Mouse (Mus musculus) lung, embryonic 16.5 days (tissue): ENCODE data around the gene Aagab. TPM values are rescaled to one million over a fixed set of nuclear protein-coding genes. Genes with fewer than 3 reads are reported as not detected.

Experiments
- ATAC-seq: fragments of 200-750 bp; cut with Nextera tagmentation; 2 replicates; pipeline ENCODE4 v1.8.0; 2017; ENCODE audit warnings: low read depth, mild to moderate bottlenecking, moderate library complexity
- H3K27ac ChIP-seq: fragments of 300-500 bp; sonication (generic); 2 replicates; pipeline ENCODE4 v1.5.1; 2014; ENCODE audit warnings: mild to moderate bottlenecking, control low read depth, low read length
- H3K27me3 ChIP-seq: fragments of 300-500 bp; sonication (generic); 2 replicates; pipeline ENCODE4 v1.6.1; 2014; ENCODE audit warnings: low read depth, low read length, mixed read lengths; ENCODE audit not compliant: control insufficient read depth, insufficient read depth
- H3K36me3 ChIP-seq: fragments of 300-500 bp; sonication (generic); 2 replicates; pipeline ENCODE4 v1.6.1; 2014; ENCODE audit warnings: low read length; ENCODE audit not compliant: control insufficient read depth, insufficient read depth
- H3K4me1 ChIP-seq: fragments of 300-500 bp; sonication (generic); replicated peaks from 2 replicates; pipeline ENCODE4 v1.6.1; 2014; ENCODE audit warnings: low read length, mixed read lengths; ENCODE audit not compliant: control insufficient read depth, insufficient read depth
- H3K4me2 ChIP-seq: fragments of 300-500 bp; sonication (generic); 2 replicates; pipeline ENCODE4 v1.6.1; 2014; ENCODE audit warnings: low read depth, low read length, control low read depth
- H3K4me3 ChIP-seq: fragments of 300-500 bp; sonication (generic); 2 replicates; pipeline ENCODE4 v1.5.1; 2014; ENCODE audit warnings: mild to moderate bottlenecking, low read length, control low read depth
- H3K9ac ChIP-seq: fragments of 300-500 bp; sonication (generic); 2 replicates; pipeline ENCODE4 v1.6.1; 2014; ENCODE audit warnings: low read length, control low read depth
- H3K9me3 ChIP-seq: fragments of 300-500 bp; sonication (generic); 2 replicates; pipeline ENCODE4 v1.6.1; 2016; ENCODE audit warnings: low read length; ENCODE audit not compliant: control insufficient read depth
- WGBS: fragments of 180-500 bp; shearing (Covaris S2); extraction: QIAGEN DNeasy Blood & Tissue Kit; methylation state at CpG from one replicate; pipeline ENCODE4 v1.1.7; 2014; 5-methylcytosine and 5-hydroxymethylcytosine counted together
- polyA plus RNA-seq: library from polyadenylated mRNA; unstranded; fragments of >200 nt; fragmentation: Nextera tagmentation; extraction: Ambion mirVana; gene quantifications from 2 replicates; pipeline ENCODE4 v1.2.1, GENCODE M21; 2015

The Aagab gene
- polyA plus RNA-seq, 1 experiment from 2014 or later, result 30.1 TPM

GRCm38 (mm10) chr9:63610841-63611366 is 8.4 kb downstream of the Aagab start:
- Histone ChIP-seq H3K9ac (peak overlapping the region; percentile 38), H3K4me2 (no peak overlapping the region), H3K27me3 (no peaks in the 10 kb centered on the region), H3K4me3 (no peak overlapping the region), H3K4me1 (peaks cover 39% of the 10 kb centered on the region), H3K36me3 (no peaks in the 10 kb centered on the region), H3K27ac (peak overlapping the region; percentile 62), H3K9me3 (no peaks in the 10 kb centered on the region)
- peak; percentile 39 for ATAC-seq
- 20% methylated on average over 13 of the region's 13 CpGs for WGBS

GRCm38 (mm10) chr9:63611967-63612366 is 9.5 kb downstream of the Aagab start:
- Histone ChIP-seq H3K9me3 (no peaks in the 10 kb centered on the region), H3K27ac (peak overlapping the region; percentile 80), H3K4me1 (peaks cover 39% of the 10 kb centered on the region), H3K4me3 (no peak overlapping the region), H3K27me3 (no peaks in the 10 kb centered on the region), H3K4me2 (no peak overlapping the region), H3K9ac (peak overlapping the region; percentile 35; the same call in 1 of the 2 replicates), H3K36me3 (peaks cover 4% of the 10 kb centered on the region; the same call in 1 of the 2 replicates)
- 41% methylated on average over 5 of the region's 5 CpGs for WGBS
- no peak for ATAC-seq

GRCm38 (mm10) chr9:63612565-63613515 is 10.4 kb downstream of the Aagab start:
- H3K9ac ChIP-seq, result 0 out of 2 replicates have a peak overlapping the region, but pooled peaks have one; percentile 29
- H3K27me3 ChIP-seq, result no peaks in the 10 kb centered on the region
- peaks cover 10% of the 10 kb centered on the region for H3K36me3 ChIP-seq
- no peaks in the 10 kb centered on the region for H3K9me3 ChIP-seq
- peak overlapping the region; percentile 51 for H3K4me2 ChIP-seq
- ATAC-seq, result peak; percentile 78
- WGBS, result 35% methylated on average over 16 of the region's 16 CpGs
- H3K27ac ChIP-seq, result peak overlapping the region; percentile 80
- H3K4me3 ChIP-seq, result 0 out of 2 replicates have a peak overlapping the region, but pooled peaks have one; percentile 0
- peaks cover 39% of the 10 kb centered on the region for H3K4me1 ChIP-seq

GRCm38 (mm10) chr9:63613569-63613968 is 11.1 kb downstream of the Aagab start:
- H3K4me3 ChIP-seq, result no peak overlapping the region
- peak overlapping the region; percentile 51 for H3K4me2 ChIP-seq
- ATAC-seq, result peak; percentile 29
- peak overlapping the region; percentile 80 for H3K27ac ChIP-seq
- peaks cover 39% of the 10 kb centered on the region for H3K4me1 ChIP-seq
- 0 out of 2 replicates have a peak overlapping the region, but pooled peaks have one; percentile 29 for H3K9ac ChIP-seq
- WGBS, result 17% methylated on average over 1 of the region's 1 CpGs
- peaks cover 11% of the 10 kb centered on the region for H3K36me3 ChIP-seq
- no peaks in the 10 kb centered on the region for H3K27me3 ChIP-seq
- no peaks in the 10 kb centered on the region for H3K9me3 ChIP-seq

- H3K4me3 ChIP-seq, result no peak overlapping the region
- no peaks in the 10 kb centered on the region for H3K9me3 ChIP-seq
- no peaks in the 10 kb centered on the region for H3K27me3 ChIP-seq
- no peak overlapping the region for H3K9ac ChIP-seq
- peaks cover 11% of the 10 kb centered on the region for H3K36me3 ChIP-seq
- peaks cover 39% of the 10 kb centered on the region for H3K4me1 ChIP-seq
- no peak for ATAC-seq
- WGBS, result 69% methylated on average over 11 of the region's 11 CpGs
- no peak overlapping the region for H3K27ac ChIP-seq
- H3K4me2 ChIP-seq, result no peak overlapping the region
Observed at GRCm38 (mm10) chr9:63614018-63614985, 11.8 kb downstream of the Aagab start.

GRCm38 (mm10) chr9:63617967-63618366 is 15.5 kb downstream of the Aagab start:
- no peaks in the 10 kb centered on the region for H3K9me3 ChIP-seq
- H3K4me3 ChIP-seq, result no peak overlapping the region
- H3K9ac ChIP-seq, result no peak overlapping the region
- peaks cover 15% of the 10 kb centered on the region for H3K4me1 ChIP-seq
- H3K4me2 ChIP-seq, result no peak overlapping the region
- WGBS, result 83% methylated on average over 2 of the region's 2 CpGs
- H3K27ac ChIP-seq, result no peak overlapping the region
- peaks cover 11% of the 10 kb centered on the region for H3K36me3 ChIP-seq
- ATAC-seq, result no peak
- no peaks in the 10 kb centered on the region for H3K27me3 ChIP-seq

- no peak overlapping the region for H3K9ac ChIP-seq
- no peak overlapping the region for H3K4me2 ChIP-seq
- no peak overlapping the region for H3K4me3 ChIP-seq
- no peaks in the 10 kb centered on the region for H3K9me3 ChIP-seq
- no peak for ATAC-seq
- WGBS, result 86% methylated on average over 15 of the region's 15 CpGs
- H3K27ac ChIP-seq, result no peak overlapping the region
- no peaks in the 10 kb centered on the region for H3K27me3 ChIP-seq
- H3K4me1 ChIP-seq, result no peaks in the 10 kb centered on the region
- peaks cover 9% of the 10 kb centered on the region for H3K36me3 ChIP-seq
Observed at GRCm38 (mm10) chr9:63623895-63624569, 21.6 kb downstream of the Aagab start.

- H3K9me3 ChIP-seq, result no peaks in the 10 kb centered on the region
- H3K4me3 ChIP-seq, result no peak overlapping the region
- no peaks in the 10 kb centered on the region for H3K4me1 ChIP-seq
- WGBS, result 88% methylated on average over 9 of the region's 9 CpGs
- H3K27me3 ChIP-seq, result no peaks in the 10 kb centered on the region
- ATAC-seq, result no peak
- no peak overlapping the region for H3K27ac ChIP-seq
- H3K4me2 ChIP-seq, result no peak overlapping the region
- H3K9ac ChIP-seq, result no peak overlapping the region
- H3K36me3 ChIP-seq, result peaks cover 9% of the 10 kb centered on the region
Observed at GRCm38 (mm10) chr9:63625090-63625756, 22.8 kb downstream of the Aagab start.
